Mouse (Mus musculus) G1E (cell line): ENCODE measurements around the gene Hes5. TPM values are rescaled to one million over a fixed set of nuclear protein-coding genes. Genes with fewer than 3 reads are reported as not detected.

Experiments
- ATAC-seq: 2 replicates; pipeline ENCODE4 v1.8.0; 2016; ENCODE audit warnings: mild to moderate bottlenecking; ENCODE audit not compliant: insufficient number of reproducible peaks, poor library complexity, low FRiP score, severe bottlenecking; ENCODE audit errors: extremely low read depth
- DNase-seq: peaks from one replicate; pipeline ENCODE4 v3.0.0; 2012; ENCODE audit warnings: low spot score
- H3K27me3 ChIP-seq: 2 replicates; pipeline ENCODE4 v1.6.1; 2012; ENCODE audit warnings: mild to moderate bottlenecking, low read length, inconsistent platforms; ENCODE audit not compliant: insufficient read depth
- H3K36me3 ChIP-seq: replicated peaks from 2 replicates; pipeline ENCODE3; 2012; ENCODE audit warnings: mild to moderate bottlenecking, inconsistent platforms
- H3K4me1 ChIP-seq: 2 replicates; pipeline ENCODE4 v1.6.1; 2012; ENCODE audit warnings: low read depth, low read length, inconsistent platforms, mixed read lengths; ENCODE audit not compliant: insufficient read depth
- H3K4me3 ChIP-seq: 2 replicates; pipeline ENCODE4 v1.5.1; 2012; ENCODE audit warnings: low read depth, mild to moderate bottlenecking, inconsistent platforms, low read length, moderate library complexity, mixed read lengths
- H3K9me3 ChIP-seq: replicated peaks from 2 replicates; pipeline ENCODE4 v1.6.1; 2012; ENCODE audit warnings: inconsistent platforms
- CTCF ChIP-seq: IDR thresholded peaks from 2 replicates; pipeline ENCODE4 v1.5.1; 2012; ENCODE audit warnings: low read depth, low read length, inconsistent platforms, mixed read lengths
- GATA1 ChIP-seq: IDR thresholded peaks from 2 replicates; pipeline ENCODE4 v1.6.1; 2012; ENCODE audit warnings: borderline replicate concordance, low read length, inconsistent platforms, mixed read lengths
- GATA2 ChIP-seq: IDR thresholded peaks from 2 replicates; pipeline ENCODE4 v1.6.1; 2012; ENCODE audit warnings: low read depth, low read length, inconsistent platforms, borderline replicate concordance
- POLR2AphosphoS5 ChIP-seq: IDR thresholded peaks from 2 replicates; pipeline ENCODE4 v1.6.1; 2012; ENCODE audit warnings: low read depth, low read length, inconsistent platforms; ENCODE audit not compliant: insufficient replicate concordance
- TAL1 ChIP-seq: conservative IDR thresholded peaks from 2 replicates; pipeline ENCODE4 v1.6.1; 2012; ENCODE audit warnings: low read depth, low read length, inconsistent platforms, mixed read lengths
- polyA plus RNA-seq: library from polyadenylated mRNA; stranded (reverse); fragments of >175 nt; gene quantifications from 2 replicates; pipeline ENCODE4 v1.2.3, GENCODE M21; 2012
- total RNA-seq, 2 experiments: library from RNA; stranded (forward) in 1 of 2; stranded (reverse) in 1 of 2; fragments of 200-1000 nt in 1 of 2; fragments of >200 nt in 1 of 2; fragmentation: Nextera tagmentation in 1 of 2; gene quantifications; 2 replicates each; pipeline ENCODE4 v1.2.3; 2014 to 2017

The Hes5 gene
- total and polyA plus RNA-seq, 3 experiments = not detected

GRCm38 (mm10) chr4:154948066-154948939 lies 12.4 kb upstream of the Hes5 start:
- ATAC-seq = no peak
- peaks cover 72% of the 10 kb centered on the region for H3K27me3 ChIP-seq

DNA sequence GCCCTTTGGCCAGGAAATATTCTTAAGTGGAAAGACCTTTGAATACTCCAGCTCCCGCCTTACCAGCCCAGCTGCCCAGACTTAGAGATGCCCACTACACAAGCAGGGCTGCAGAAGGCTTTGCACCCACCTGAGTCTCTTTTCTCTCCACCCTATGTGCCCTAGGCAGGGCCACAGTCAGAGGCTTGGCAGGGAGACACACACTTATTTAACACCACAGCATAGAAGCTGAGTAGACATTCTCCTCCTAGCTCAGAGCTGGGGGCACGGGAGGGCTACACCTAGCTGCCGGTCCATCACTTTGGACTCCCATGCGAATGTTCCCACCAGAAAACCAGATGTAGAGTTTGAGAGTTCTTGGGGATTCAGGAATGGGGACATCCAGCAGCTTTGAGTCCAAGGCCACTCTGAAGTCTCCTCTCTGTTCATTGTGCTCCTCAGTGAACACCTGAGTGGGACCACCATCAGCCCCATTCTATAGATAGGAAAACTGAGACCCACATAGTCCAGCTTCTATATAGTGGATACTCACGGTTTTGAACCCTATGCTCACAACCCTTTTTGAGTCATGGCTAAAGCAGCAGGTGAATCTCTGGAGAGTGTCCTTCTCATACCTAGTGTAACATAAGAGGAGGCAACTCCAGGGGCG lies 11.7 kb upstream of the Hes5 start:
- no peaks in the 10 kb centered on the region for H3K9me3 ChIP-seq
- no peak overlapping the region for H3K4me3 ChIP-seq
- ATAC-seq = no peak
- no peaks in the 10 kb centered on the region for H3K36me3 ChIP-seq
- no peak for DNase-seq
- TF ChIP-seq CTCF (no peak), POLR2AphosphoS5 (no peak), GATA1 (no peak), TAL1 (no peak), GATA2 (no peak)
- peaks cover 33% of the 10 kb centered on the region for H3K4me1 ChIP-seq
- peaks cover 80% of the 10 kb centered on the region for H3K27me3 ChIP-seq

More at GRCm38 (mm10) chr4:154948066-154948939, 12.4 kb upstream of the Hes5 start:
- Histone ChIP-seq H3K4me1 (peaks cover 33% of the 10 kb centered on the region), H3K4me3 (peak overlapping the region; percentile 33; the same call in 1 of the 2 replicates), H3K9me3 (no peaks in the 10 kb centered on the region), H3K36me3 (no peaks in the 10 kb centered on the region)
- DNase-seq = no peak
- TF ChIP-seq GATA1 = no peak

GRCm38 (mm10) chr4:154949589-154949982 lies 11.1 kb upstream of the Hes5 start:
- no peak for DNase-seq
- no peak overlapping the region for H3K4me3 ChIP-seq
- ATAC-seq = no peak
- H3K4me1 ChIP-seq = peaks cover 34% of the 10 kb centered on the region
- peaks cover 85% of the 10 kb centered on the region for H3K27me3 ChIP-seq
- H3K9me3 ChIP-seq = no peaks in the 10 kb centered on the region
- H3K36me3 ChIP-seq = no peaks in the 10 kb centered on the region
- no peak for TF ChIP-seq CTCF
- no peak for TF ChIP-seq GATA2
- TF ChIP-seq POLR2AphosphoS5 = no peak
- no peak for TF ChIP-seq GATA1
- no peak for TF ChIP-seq TAL1

DNA sequence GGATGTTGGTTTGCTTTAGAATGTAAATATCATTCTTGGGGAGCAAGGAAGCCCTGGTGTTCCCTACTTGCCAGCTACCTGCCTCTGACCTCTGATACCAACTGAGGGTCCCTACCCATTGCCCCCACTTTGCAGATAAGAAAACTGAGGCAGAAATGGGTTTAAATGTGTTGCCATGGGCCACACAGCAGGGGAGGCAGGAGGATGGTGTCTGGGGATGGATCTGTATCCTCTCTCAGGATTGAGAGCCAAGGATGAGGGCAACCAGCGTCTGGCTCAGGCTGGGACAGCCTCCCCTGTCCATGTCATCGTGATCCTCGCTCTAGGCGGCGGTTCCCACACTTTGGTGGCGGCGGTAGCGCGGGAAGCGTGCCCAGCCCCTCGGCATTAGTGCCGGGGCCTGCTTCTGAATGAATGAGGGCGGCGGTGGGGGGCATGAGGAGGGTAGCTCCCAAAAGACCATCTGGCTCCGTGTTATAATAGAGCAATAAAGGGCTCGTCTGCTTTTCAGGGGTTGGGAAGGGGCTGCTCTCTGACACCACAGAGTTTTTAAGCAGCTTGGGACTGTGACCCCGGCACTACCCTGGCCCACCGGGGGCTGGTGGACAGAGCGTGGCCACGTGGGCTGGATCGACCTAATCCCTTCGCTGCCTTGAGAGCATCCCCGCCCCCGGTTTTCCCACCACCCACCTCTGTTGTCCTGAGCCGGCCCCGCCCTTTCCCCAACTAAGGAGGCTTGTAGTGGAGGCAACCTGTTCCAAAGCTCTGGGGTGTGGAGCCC lies 8.1 kb upstream of the Hes5 start:
- H3K36me3 ChIP-seq = no peaks in the 10 kb centered on the region
- H3K27me3 ChIP-seq = peaks cover 83% of the 10 kb centered on the region
- DNase-seq = no peak
- H3K4me1 ChIP-seq = peaks cover 35% of the 10 kb centered on the region
- H3K4me3 ChIP-seq = no peak overlapping the region
- no peaks in the 10 kb centered on the region for H3K9me3 ChIP-seq
- TF ChIP-seq POLR2AphosphoS5 = no peak
- TF ChIP-seq CTCF = no peak
- no peak for TF ChIP-seq GATA2
- no peak for TF ChIP-seq TAL1
- no peak for TF ChIP-seq GATA1
- ATAC-seq = no peak

- DNase-seq = no peak
- peaks cover 80% of the 10 kb centered on the region for H3K27me3 ChIP-seq
- peaks cover 44% of the 10 kb centered on the region for H3K4me1 ChIP-seq
- peaks cover 19% of the 10 kb centered on the region for H3K9me3 ChIP-seq
- TF ChIP-seq POLR2AphosphoS5 (no peak), GATA2 (no peak), CTCF (no peak), GATA1 (no peak), TAL1 (no peak)
- no peaks in the 10 kb centered on the region for H3K36me3 ChIP-seq
- H3K4me3 ChIP-seq = no peak overlapping the region
- no peak for ATAC-seq
These were observed 4.1 kb upstream of the Hes5 start for GRCm38 (mm10) chr4:154956604-154957003.
